Mouse (Mus musculus) small intestine, adult 2 months (tissue): Measurements from ENCODE around the gene Rex1bd. TPM values are rescaled to one million over a fixed set of nuclear protein-coding genes. Genes with fewer than 3 reads are reported as not detected.
"Not testable (repeated sequence)": the region's sequence is repeated elsewhere in the genome, so short reads cannot be mapped to it uniquely, and the experiment has no call there.

Experiments used
- H3K27ac ChIP-seq: fragments of 200-500 bp; 2 replicates; pipeline ENCODE4 v1.5.1; 2012; ENCODE audit warnings: low read depth, low read length, control low read depth, inconsistent platforms; ENCODE audit not compliant: insufficient read depth
- H3K27me3 ChIP-seq: fragments of 200-500 bp; 2 replicates; pipeline ENCODE4 v1.6.1; 2012; ENCODE audit warnings: mild to moderate bottlenecking, moderate library complexity, low read length, inconsistent platforms; ENCODE audit not compliant: control insufficient read depth, insufficient read depth
- H3K36me3 ChIP-seq: fragments of 200-500 bp; 2 replicates; pipeline ENCODE4 v1.6.1; 2012; ENCODE audit warnings: mild to moderate bottlenecking, low read length, control low read depth, inconsistent platforms; ENCODE audit not compliant: control insufficient read depth, insufficient read depth
- H3K4me1 ChIP-seq: fragments of 200-500 bp; 2 replicates; pipeline ENCODE4 v1.6.1; 2012; ENCODE audit warnings: low read length, inconsistent platforms, mixed read lengths; ENCODE audit not compliant: control insufficient read depth, insufficient read depth, insufficient read length
- H3K4me3 ChIP-seq: fragments of 200-500 bp; 2 replicates; pipeline ENCODE4 v1.5.1; 2012; ENCODE audit warnings: low read depth, mild to moderate bottlenecking, control low read depth, inconsistent platforms, low read length, moderate library complexity
- CTCF ChIP-seq: fragments of 200-500 bp; IDR thresholded peaks from 2 replicates; pipeline ENCODE4 v1.5.1; 2012; ENCODE audit warnings: low read depth, mild to moderate bottlenecking, control low read depth, inconsistent platforms, low read length, moderate library complexity, mixed read lengths; ENCODE audit not compliant: insufficient replicate concordance, insufficient read length; ENCODE audit errors: extremely low read depth
- POLR2A ChIP-seq: fragments of 200-500 bp; IDR thresholded peaks from 2 replicates; pipeline ENCODE4 v1.6.1; 2012; ENCODE audit warnings: low read depth, mild to moderate bottlenecking, control low read depth, inconsistent platforms, low read length, moderate library complexity
- WGBS: fragments of 180-500 bp; shearing (Covaris S2); methylation state at CpG from one replicate; pipeline ENCODE4 v1.1.7; 2018; 5-methylcytosine and 5-hydroxymethylcytosine counted together
- polyA plus RNA-seq: library from polyadenylated mRNA; depleted of rRNA; stranded (reverse); fragments of >200 nt; gene quantifications from 2 replicates; pipeline ENCODE4 v1.2.3, GENCODE M21; 2012

Gene Rex1bd
- polyA plus RNA-seq, 1 experiment: 244 TPM

- Histone ChIP-seq H3K27me3 (no peaks in the 10 kb centered on the region), H3K4me3 (no peak overlapping the region), H3K36me3 (peaks cover 30% of the 10 kb centered on the region), H3K27ac (no peak overlapping the region), H3K4me1 (peaks cover 4% of the 10 kb centered on the region; the same call in 1 of the 2 replicates)
- WGBS: 88% methylated on average over 6 of the region's 6 CpGs
- TF ChIP-seq CTCF (no peak), POLR2A (no peak)
Observed at GRCm38 (mm10) chr8:70519043-70519442, 12.5 kb upstream of the Rex1bd start.

- Histone ChIP-seq H3K4me1 (0 out of 2 replicates have a peak, but pooled peaks cover under 1% of the 10 kb centered on the region), H3K4me3 (no peak overlapping the region), H3K27me3 (no peaks in the 10 kb centered on the region), H3K27ac (no peak overlapping the region), H3K36me3 (peaks cover 39% of the 10 kb centered on the region)
- no peak for TF ChIP-seq CTCF
- no peak for TF ChIP-seq POLR2A
- WGBS: 84% methylated on average over 10 of the region's 10 CpGs
Observed at GRCm38 (mm10) chr8:70517940-70518643, 11.5 kb upstream of the Rex1bd start.

GRCm38 (mm10) chr8:70513441-70513840 lies 6.9 kb upstream of the Rex1bd start:
- WGBS: 20% methylated on average over 2 of the region's 2 CpGs
- H3K27ac ChIP-seq: no peak overlapping the region
- H3K4me1 ChIP-seq: peaks cover 20% of the 10 kb centered on the region
- TF ChIP-seq CTCF: no peak
- no peak for TF ChIP-seq POLR2A
- peaks cover 43% of the 10 kb centered on the region for H3K36me3 ChIP-seq
- no peak overlapping the region for H3K4me3 ChIP-seq
- H3K27me3 ChIP-seq: no peaks in the 10 kb centered on the region

GRCm38 (mm10) chr8:70512253-70512903 lies 5.8 kb upstream of the Rex1bd start:
- Histone ChIP-seq H3K4me3 (no peak overlapping the region), H3K36me3 (peaks cover 43% of the 10 kb centered on the region), H3K27ac (0 out of 2 replicates have a peak overlapping the region, but pooled peaks have one; percentile 13), H3K4me1 (peaks cover 21% of the 10 kb centered on the region), H3K27me3 (no peaks in the 10 kb centered on the region)
- 79% methylated on average over 11 of the region's 11 CpGs for WGBS
- no peak for TF ChIP-seq POLR2A
- no peak for TF ChIP-seq CTCF

- H3K27me3 ChIP-seq: no peaks in the 10 kb centered on the region
- H3K4me3 ChIP-seq: no peak overlapping the region
- TF ChIP-seq POLR2A: no peak
- no peak for TF ChIP-seq CTCF
- peaks cover 21% of the 10 kb centered on the region for H3K4me1 ChIP-seq
- H3K36me3 ChIP-seq: peaks cover 43% of the 10 kb centered on the region
- H3K27ac ChIP-seq: no peak overlapping the region
- WGBS: 86% methylated on average over 2 of the region's 2 CpGs
Observed at GRCm38 (mm10) chr8:70511770-70512169, 5.2 kb upstream of the Rex1bd start.

GRCm38 (mm10) chr8:70511174-70511573 lies 4.6 kb upstream of the Rex1bd start:
- peaks cover 38% of the 10 kb centered on the region for H3K36me3 ChIP-seq
- H3K4me1 ChIP-seq: peaks cover 21% of the 10 kb centered on the region
- H3K27ac ChIP-seq: peak overlapping the region; percentile 98
- WGBS: 30% methylated on average over 6 of the region's 6 CpGs
- H3K27me3 ChIP-seq: not testable (repeated sequence)
- peak overlapping the region; percentile 91 for H3K4me3 ChIP-seq

GRCm38 (mm10) chr8:70510228-70510915 lies 3.8 kb upstream of the Rex1bd start, which contains the start of gene Uba52:
TSS of gene Uba52 (minus strand) at chr8:70510801.
- WGBS: under 1% methylated on average over 74 of the region's 74 CpGs

More at GRCm38 (mm10) chr8:70510228-70510915, 3.8 kb upstream of the Rex1bd start, which contains the start of gene Uba52:
- Histone ChIP-seq H3K36me3 (peaks cover 34% of the 10 kb centered on the region), H3K4me3 (peak within 1 kb of the TSS; percentile 91), H3K27me3 (no peaks in the 10 kb centered on the region), H3K4me1 (peaks cover 26% of the 10 kb centered on the region), H3K27ac (peak within 1 kb of the TSS; percentile 98)
- TF ChIP-seq POLR2A (peak; percentile 63; the same call in 1 of the 2 replicates), CTCF (no peak)
